Mouse (Mus musculus): ENCODE data around the gene Epn1. TPM values are rescaled to one million over a fixed set of nuclear protein-coding genes. Genes with fewer than 3 reads are reported as not detected.

The Epn1 gene
- total RNA-seq, 2 experiments from 2014 or later = 301 to 316 TPM

GRCm38 (mm10) chr7:5089853-5090252 is 9.8 kb downstream of the Epn1 start:
- intact Hi-C loops (cut with DNase I) = no loop called here
- DNase-seq = no peak

DNA sequence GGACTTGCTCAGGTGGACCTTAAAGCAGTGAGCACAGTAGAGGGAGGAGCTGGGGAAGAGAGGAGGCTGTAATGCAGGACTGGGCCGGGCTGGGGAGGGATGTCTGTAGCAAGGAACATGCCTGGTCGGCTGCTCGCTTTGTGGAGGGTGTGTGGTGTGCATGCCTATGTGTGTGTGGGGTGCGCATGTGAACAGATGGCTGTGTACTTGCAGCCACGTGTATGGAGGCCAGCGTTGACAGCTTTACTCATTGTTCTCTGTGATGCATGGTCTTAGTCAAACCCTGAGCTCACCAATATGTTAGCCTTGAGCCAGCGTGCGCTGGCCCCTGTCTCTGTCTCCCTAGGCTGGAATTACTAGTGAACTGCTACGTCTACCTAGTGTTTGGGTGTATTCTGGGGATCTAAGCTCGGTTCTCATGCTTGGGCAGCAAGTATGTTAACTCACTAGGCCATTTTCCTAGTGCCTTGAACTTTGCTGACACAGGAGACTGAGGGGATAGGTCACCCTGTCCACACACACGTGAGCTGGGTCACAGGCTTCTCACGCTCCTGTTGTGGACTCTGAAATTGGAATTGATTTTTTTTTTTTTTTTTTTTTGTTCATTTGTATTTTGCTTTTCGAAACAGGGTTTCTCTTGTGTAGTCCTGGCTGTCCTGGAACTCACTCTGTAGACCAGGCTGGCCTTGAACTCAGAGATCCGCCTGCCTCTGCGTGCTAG is 11.1 kb downstream of the Epn1 start:
- intact Hi-C loops (cut with DNase I) = no loop called here
- no peak for DNase-seq

- no peak for DNase-seq
- intact Hi-C loops (cut with DNase I) = no loop called here
These were observed 12.3 kb downstream of the Epn1 start for GRCm38 (mm10) chr7:5092381-5092780.

DNA sequence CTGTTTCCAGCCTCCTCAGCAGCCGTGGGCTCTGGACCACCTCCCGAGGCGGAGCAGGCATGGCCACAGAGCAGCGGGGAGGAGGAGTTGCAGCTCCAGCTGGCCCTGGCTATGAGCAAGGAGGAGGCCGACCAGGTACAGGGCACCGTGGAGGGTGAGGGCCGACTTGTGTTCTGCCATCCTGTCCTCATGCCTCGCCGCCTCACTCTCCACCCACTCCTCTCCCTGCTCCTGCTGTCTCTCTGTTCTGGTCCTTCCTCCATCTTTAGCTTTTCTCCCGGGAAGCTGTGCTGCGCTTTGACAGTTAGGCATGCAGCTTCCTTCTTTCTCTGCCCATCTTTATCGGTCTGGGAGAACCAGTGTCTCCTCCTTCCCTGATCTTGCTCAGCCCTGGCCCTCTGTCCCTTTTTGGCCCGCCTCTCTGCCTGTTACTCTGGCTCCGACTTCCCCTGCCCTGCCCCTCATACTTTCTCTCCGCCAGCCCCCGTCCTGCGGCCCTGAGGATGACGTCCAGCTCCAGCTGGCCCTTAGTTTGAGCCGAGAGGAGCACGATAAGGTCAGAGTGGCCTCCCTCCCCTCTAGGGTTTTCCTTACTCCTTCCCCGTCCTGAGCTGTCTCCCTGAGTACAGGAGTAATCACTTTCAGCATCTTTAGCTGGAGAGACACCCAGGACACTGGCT is 12.9 kb downstream of the Epn1 start:
- no peak for DNase-seq
- intact Hi-C loops (cut with DNase I) = no loop called here

DNA sequence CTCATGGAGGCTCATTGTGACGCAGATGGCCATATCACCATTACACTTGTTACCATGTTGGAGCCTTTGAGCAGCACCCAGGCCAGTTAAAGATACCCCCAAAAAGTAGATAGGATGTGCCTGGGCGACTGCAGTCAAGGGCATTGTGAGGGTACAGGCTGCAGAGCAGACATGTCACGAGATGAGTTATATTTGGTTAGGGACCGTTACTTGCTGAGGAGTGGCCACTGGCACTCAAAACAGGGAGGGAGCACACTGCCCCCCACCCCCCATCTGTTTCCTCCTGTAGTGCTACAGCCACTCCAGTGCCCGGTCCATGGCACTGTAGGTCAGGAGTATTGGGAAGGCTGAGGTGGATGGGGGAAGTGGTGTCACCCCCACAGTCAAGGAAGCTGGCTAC is 18.7 kb downstream of the Epn1 start:
- intact Hi-C loops (cut with DNase I) = no loop called here

DNA sequence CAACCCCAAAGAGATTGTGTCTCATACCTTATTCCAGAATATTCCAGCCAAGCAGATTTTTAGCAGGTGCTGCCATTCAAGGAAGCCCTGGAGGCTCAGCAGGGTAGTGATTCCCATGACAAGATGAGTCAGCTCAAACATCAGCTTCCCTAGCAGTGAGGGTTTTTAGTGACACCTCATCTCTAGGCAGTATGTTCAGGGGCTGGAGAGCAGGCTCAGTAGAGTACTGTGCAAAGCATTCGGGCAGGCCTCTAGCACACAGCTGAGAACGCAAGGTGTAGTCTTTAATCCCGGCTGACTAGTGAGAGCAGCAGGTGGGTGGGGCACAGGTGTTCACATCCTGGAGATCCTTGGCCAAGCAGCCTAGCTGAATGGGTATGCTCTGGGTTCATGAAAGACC is 19.8 kb downstream of the Epn1 start:
- no peak for DNase-seq
- intact Hi-C loops (cut with DNase I) = no loop called here

More for the DNA sequence above, 18.7 kb downstream of the Epn1 start:
- DNase-seq = no peak

GRCm38 (mm10) chr7:5101066-5101663 is 21.1 kb downstream of the Epn1 start:
- intact Hi-C loops (cut with DNase I) = no loop called here
- DNase-seq = no peak

- intact Hi-C loops (cut with DNase I) = no loop called here
- no peak for DNase-seq
These were observed 22.5 kb downstream of the Epn1 start for GRCm38 (mm10) chr7:5102564-5102963.

DNA sequence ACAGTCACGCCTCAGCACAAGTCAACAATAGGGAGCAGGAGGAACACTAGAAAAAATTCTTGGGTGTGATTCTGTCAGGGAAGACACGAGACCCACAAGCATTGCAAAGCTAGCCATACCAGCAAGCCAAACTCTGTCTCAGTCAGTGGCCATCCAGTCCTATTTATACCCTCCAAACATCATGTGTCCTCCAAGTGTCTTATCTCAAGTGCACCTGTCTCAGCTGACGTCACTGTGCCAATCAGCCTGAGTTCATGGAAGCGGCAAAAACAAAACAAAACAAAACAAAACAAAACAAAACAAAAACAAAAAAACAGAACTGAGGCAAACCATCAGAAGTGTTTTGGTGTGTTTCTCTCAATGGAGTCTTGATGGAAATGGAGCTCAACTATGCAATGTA is 28.2 kb downstream of the Epn1 start:
- DNase-seq = no peak
- intact Hi-C loops (cut with DNase I) = no loop called here

- intact Hi-C loops (cut with DNase I) = no loop called here
- DNase-seq = no peak
These were observed 29.3 kb downstream of the Epn1 start for GRCm38 (mm10) chr7:5109301-5109700.

DNA sequence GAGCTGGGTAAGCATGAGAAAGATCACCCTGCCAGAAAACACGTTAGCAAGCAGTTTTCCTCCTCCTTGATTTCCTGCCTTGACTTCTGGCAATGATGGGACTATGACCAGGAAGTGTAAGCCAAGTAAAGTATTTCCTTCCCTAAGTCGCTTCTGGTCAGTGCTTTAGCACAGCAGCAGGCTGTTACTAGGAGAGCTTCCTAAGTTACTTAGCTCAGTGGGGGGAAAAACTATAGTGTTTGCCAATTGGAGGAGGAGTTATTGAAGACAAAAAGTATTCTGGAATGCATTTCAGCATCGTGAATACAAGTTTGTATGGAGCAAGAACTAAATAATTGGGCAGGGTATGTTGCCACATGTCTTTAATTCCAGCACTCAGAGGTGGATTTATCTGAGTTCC is 32.7 kb downstream of the Epn1 start:
- intact Hi-C loops (cut with DNase I) = no loop called here
- DNase-seq = no peak

DNA sequence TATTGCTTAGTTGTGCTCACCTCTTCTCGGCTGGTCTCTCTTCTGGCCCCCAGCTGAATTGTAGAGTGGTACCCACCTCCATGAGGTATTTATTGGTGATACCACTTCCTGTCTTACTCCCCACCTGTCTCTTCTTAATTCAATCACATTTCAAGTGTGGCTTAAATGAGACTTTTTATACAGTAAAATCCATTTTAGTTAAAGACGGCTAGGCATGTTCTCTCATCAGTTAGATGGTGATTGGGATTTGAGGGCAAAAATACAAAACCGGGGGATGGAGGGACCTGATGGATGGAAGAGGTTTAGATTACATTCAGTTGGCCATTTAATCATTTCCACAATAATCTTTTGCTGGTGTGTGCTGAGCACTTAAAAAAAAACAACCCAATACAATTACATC is 36.8 kb downstream of the Epn1 start, which contains the start of gene Rfpl4:
Gene Rfpl4 (minus strand): TSS at position 101 of the 400 bp plus-strand sequence.
- intact Hi-C loops (cut with DNase I) = no loop called here
- no peak for DNase-seq

DNA sequence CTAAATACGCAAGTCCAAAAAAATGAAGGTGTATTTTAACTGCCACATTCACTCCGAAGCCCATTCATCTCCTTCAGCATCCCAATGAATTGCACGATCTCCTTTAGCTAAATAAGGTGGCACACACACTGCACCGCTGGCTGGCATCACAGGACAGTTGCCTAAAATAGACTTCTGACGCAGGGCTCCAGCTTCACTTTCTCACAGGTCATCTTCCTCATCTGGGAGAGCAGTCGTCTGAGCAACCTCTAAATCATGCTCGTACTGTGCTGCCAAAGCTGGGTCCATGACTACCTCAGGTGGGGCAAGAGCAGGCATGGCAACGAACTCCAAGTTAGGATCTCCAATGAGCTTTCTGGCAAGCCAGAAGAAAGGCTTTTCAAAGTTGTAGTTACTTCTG is 45.0 kb downstream of the Epn1 start:
- intact Hi-C loops (cut with DNase I) = no loop called here
- no peak for DNase-seq

GRCm38 (mm10) chr7:5125549-5126406 is 45.7 kb downstream of the Epn1 start, which contains the start of gene Rasl2-9:
TSS of gene Rasl2-9 (minus strand) at chr7:5125950.
- DNase-seq = peak; percentile 75
- intact Hi-C loops (cut with DNase I) = no loop called here

Small RNA genes within 50 kb of the gene (microRNA-seq; reads per million reads assigned to microRNA genes)
- not detected for gene Gm26217

Other genes starting within 250 kb of the Epn1 start
- gene Shisa7, start 235.5 kb upstream of the Epn1 start, total RNA-seq (2021) = 100 to 1,000 TPM; 112 to 126 TPM
- 1 to 10 TPM; 1.2 to 1.9 TPM for gene Isoc2b, start 210.0 kb upstream of the Epn1 start, total RNA-seq (2021)
- 1 to 10 TPM; 6.2 to 6.5 TPM for gene Isoc2a, start 203.1 kb upstream of the Epn1 start, total RNA-seq (2021)
- under 1 TPM; 0.50 to 0.74 TPM for gene Gm36210, start 173.7 kb upstream of the Epn1 start, total RNA-seq (2021)
- gene Zfp628, start 165.0 kb upstream of the Epn1 start, total RNA-seq (2021) = 10 to 100 TPM; 21.1 to 21.4 TPM
- 10 to 100 TPM; 50.8 to 51.5 TPM for gene Nat14, start 158.2 kb upstream of the Epn1 start, total RNA-seq (2021)
- 1 to 10 TPM; 3.1 to 3.6 TPM for gene Ssc5d, start 154.4 kb upstream of the Epn1 start, total RNA-seq (2021)
- not detected for gene Sbk2, start 115.8 kb upstream of the Epn1 start, total RNA-seq (2021)
- gene Sbk3, start 109.1 kb upstream of the Epn1 start, total RNA-seq (2021) = 1 to 10 TPM; 1.4 to 1.5 TPM
- gene Zfp579, start 84.1 kb upstream of the Epn1 start, total RNA-seq (2021) = 10 to 100 TPM; 58.7 to 61.7 TPM
- gene Zfp524, start 65.8 kb upstream of the Epn1 start, total RNA-seq (2021) = 1 to 10 TPM; 3.9 to 5.0 TPM
- 10 to 100 TPM; 28.0 to 31.4 TPM for gene Fiz1, start 65.5 kb upstream of the Epn1 start, total RNA-seq (2021)
- not detected for gene Gm44973, start 64.7 kb upstream of the Epn1 start, total RNA-seq (2021)
- 10 to 100 TPM; 43.8 to 45.9 TPM for gene Zfp865, start 59.9 kb upstream of the Epn1 start, total RNA-seq (2021)
- gene Ccdc106, start 59.7 kb upstream of the Epn1 start, total RNA-seq (2021) = 10 to 100 TPM; 50.4 to 61.6 TPM
- gene 4632433K11Rik, start 46.1 kb upstream of the Epn1 start, total RNA-seq (2021) = not detected
- gene Zfp784, start 41.8 kb upstream of the Epn1 start, total RNA-seq (2021) = 1 to 10 TPM; 5.2 to 5.6 TPM
- gene Zfp580, start 28.7 kb upstream of the Epn1 start, total RNA-seq (2021) = 10 to 100 TPM; 65.0 to 65.4 TPM
- 100 to 1,000 TPM; 222 to 229 TPM for gene U2af2, start 18.1 kb upstream of the Epn1 start, total RNA-seq (2021)
- not detected for gene Rfpl4, start 36.7 kb downstream of the Epn1 start, total RNA-seq (2021)
- gene Rasl2-9, start 45.7 kb downstream of the Epn1 start, total RNA-seq (2021) = not detected
- gene Vmn1r55, start 69.4 kb downstream of the Epn1 start, total RNA-seq (2021) = not detected
- gene Vmn1r56, start 116.5 kb downstream of the Epn1 start, total RNA-seq (2021) = not detected
- gene Vmn1r57, start 138.3 kb downstream of the Epn1 start, total RNA-seq (2021) = not detected